Mouse (Mus musculus) skeletal muscle tissue, postnatal 0 days (tissue): Measurements from ENCODE around the gene Lipn. TPM values are rescaled to one million over a fixed set of nuclear protein-coding genes. Genes with fewer than 3 reads are reported as not detected.

ENCODE experiments used
- microRNA-seq, 2 experiments: library from miRNA; unstranded; fragments of <30 nt; microRNA quantifications; one replicate each; pipeline ENCODE4; 2016
- polyA plus RNA-seq: library from polyadenylated mRNA; unstranded; fragments of >200 nt; fragmentation: Nextera tagmentation; extraction: Ambion mirVana; gene quantifications from 2 replicates; pipeline ENCODE4 v1.2.1, GENCODE M21; 2015

Lipn gene
- polyA plus RNA-seq, result 0.19 TPM in 1 of 2 replicates, not detected in the other

DNA sequence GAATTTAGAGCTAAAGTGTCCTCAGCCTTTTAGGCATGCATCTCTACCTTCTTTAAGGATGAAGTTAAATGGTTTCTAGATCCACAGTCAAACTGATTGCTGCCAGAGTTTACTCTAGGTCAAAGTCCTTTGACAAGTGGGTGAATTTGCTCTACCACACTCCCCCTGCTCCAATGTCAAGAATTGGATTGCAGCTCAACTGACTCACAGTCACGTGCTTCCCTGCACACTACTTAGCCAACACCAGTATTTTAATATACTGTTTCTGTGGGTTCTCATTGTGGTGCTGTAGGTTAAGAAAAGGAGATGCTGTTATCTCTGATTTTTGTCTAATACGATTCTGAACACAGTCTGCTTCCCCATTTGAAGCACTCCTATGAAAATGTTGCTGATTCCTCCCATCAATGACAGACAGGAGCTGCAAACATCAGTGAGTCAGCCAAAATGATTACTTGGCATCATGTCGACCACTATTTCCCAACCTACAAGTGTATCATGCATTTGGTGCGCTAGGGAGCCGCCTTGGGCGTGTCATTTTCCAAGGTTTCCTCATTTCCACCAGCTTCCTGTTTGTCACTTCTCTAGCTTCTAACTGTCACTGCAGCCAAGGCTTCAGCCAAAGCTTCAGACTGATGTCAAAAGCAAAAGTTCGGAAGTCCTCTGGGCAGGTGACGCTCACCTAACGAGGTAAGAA, at the start of gene Lipn:
Lipn (plus strand) TSS at position 580 of the 694 bp plus-strand sequence.

DNA sequence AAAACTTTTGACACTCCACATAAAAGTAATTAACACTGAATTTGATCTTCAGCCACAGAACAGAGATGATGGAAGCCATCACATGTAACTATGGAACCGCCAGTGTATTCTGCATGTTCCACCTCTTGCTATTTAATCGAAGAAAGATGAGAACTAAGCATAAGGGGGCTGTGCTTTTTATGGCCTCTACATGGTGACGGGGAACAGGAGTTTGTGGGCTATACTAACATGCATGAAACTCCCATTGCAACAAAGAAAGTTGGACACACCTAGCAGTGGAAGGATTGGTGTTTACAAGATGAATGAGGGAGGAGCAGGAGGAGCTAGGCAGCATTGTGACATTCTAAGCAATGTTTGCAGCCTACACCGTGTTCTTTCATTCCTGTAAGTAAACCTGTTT, 33.5 kb downstream of the Lipn start, which contains the start of gene Lipm:
Lipm (plus strand) TSS at position 301 of the 400 bp plus-strand sequence.

Small RNA genes lying within 50 kb of the gene (microRNA-seq; reads per million reads assigned to microRNA genes)
- gene Gm23334, result 0 reads per million in 2 experiments

Other genes with a start within 250 kb of the Lipn start
- 0.10 TPM in 1 of 2 replicates, not detected in the other for gene Lipf, start 106.2 kb upstream of the Lipn start, polyA plus RNA-seq
- gene Lipk, start 59.1 kb upstream of the Lipn start, polyA plus RNA-seq, result 0.83 TPM in 1 of 2 replicates, not detected in the other
- gene Lipm, start 33.6 kb downstream of the Lipn start, polyA plus RNA-seq, result 1.2 TPM in 1 of 2 replicates, not detected in the other
- gene Ankrd22, start 98.7 kb downstream of the Lipn start, polyA plus RNA-seq, result 0.38 TPM in 1 of 2 replicates, not detected in the other
- gene Stambpl1, start 124.9 kb downstream of the Lipn start, polyA plus RNA-seq, result 3.0 and 3.8 TPM in 2 replicates
- 297 and 304 TPM in 2 replicates for gene Acta2, start 188.2 kb downstream of the Lipn start, polyA plus RNA-seq
- 4.6 and 6.7 TPM in 2 replicates for gene Fas, start 223.3 kb downstream of the Lipn start, polyA plus RNA-seq